Mouse (Mus musculus): ENCODE results near the gene Nup160. TPM values are rescaled to one million over a fixed set of nuclear protein-coding genes. Genes with fewer than 3 reads are reported as not detected.

The Nup160 gene
- polyA plus RNA-seq, 1 experiment from 2014 or later, result 24.0 TPM

DNA sequence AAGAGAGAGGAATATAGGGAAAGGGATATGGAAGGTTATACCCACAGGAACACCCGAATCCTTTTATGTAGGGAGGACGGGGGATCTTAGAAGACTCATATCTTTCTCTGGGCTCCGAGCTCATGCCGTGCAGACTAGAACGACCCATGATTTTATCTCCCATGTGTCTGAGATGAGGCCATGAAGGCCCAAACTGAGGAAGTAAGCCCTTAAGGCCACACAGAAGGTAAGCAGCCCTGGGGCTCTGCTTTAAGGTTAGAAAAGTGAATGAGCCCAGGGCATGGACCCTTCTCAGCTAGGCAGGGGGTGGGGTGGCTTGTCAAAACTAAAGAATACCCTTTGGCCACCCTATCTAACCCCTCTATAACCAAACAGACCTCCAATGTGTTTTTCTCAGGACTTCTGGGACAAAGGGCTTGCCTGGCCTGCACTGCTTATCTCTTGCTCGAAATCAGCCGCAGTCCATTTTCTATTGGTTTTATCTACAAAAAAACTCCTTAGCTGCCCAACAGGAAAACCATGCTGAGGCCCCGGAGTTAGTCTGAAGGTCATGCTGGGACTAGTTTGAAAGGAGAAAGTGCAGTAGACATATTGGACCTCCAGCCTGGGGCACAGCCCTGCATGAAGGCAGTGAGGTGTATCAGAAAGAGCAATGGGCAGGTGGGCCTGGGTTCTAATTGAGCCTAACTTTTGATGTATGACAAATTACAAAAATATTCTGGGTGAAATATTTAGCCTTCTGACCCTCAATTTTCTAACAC, 37.8 kb upstream of the Nup160 start:
- Histone ChIP-seq H3K9ac (ENCODE audit: low read length) (no peak overlapping the region), H3K9me3 (ENCODE audit: control insufficient read depth, low read length) (no peaks in the 10 kb centered on the region), H3K36me3 (ENCODE audit: control insufficient read depth, insufficient read depth, low read length) (no peaks in the 10 kb centered on the region), H3K4me1 (ENCODE audit: control insufficient read depth in 2 of 2, insufficient read depth in 2 of 2, low read length in 2 of 2) (peaks cover 7 to 11% of the 10 kb centered on the region in 2 experiments; a peak in 2 of 4 replicates), H3K27me3 (ENCODE audit: control insufficient read depth, insufficient read depth, low read length) (no peaks in the 10 kb centered on the region), H3K4me2 (ENCODE audit: low read length) (no peak overlapping the region), H3K27ac (replicated peaks in 1 of 2; ENCODE audit: control insufficient read depth in 1 of 2, insufficient read depth in 1 of 2, low read depth in 2 of 2, low read length in 2 of 2) (no peak overlapping the region), H3K4me3 (ENCODE audit: control insufficient read depth in 1 of 2, insufficient read depth in 1 of 2, low read depth in 1 of 2, low read length in 2 of 2) (no peak overlapping the region)
- WGBS, result 58% methylated on average over 8 of the region's 8 CpGs
- ATAC-seq (ENCODE audit: insufficient number of reproducible peaks, insufficient read depth, low FRiP score, low read depth), result no peak

DNA sequence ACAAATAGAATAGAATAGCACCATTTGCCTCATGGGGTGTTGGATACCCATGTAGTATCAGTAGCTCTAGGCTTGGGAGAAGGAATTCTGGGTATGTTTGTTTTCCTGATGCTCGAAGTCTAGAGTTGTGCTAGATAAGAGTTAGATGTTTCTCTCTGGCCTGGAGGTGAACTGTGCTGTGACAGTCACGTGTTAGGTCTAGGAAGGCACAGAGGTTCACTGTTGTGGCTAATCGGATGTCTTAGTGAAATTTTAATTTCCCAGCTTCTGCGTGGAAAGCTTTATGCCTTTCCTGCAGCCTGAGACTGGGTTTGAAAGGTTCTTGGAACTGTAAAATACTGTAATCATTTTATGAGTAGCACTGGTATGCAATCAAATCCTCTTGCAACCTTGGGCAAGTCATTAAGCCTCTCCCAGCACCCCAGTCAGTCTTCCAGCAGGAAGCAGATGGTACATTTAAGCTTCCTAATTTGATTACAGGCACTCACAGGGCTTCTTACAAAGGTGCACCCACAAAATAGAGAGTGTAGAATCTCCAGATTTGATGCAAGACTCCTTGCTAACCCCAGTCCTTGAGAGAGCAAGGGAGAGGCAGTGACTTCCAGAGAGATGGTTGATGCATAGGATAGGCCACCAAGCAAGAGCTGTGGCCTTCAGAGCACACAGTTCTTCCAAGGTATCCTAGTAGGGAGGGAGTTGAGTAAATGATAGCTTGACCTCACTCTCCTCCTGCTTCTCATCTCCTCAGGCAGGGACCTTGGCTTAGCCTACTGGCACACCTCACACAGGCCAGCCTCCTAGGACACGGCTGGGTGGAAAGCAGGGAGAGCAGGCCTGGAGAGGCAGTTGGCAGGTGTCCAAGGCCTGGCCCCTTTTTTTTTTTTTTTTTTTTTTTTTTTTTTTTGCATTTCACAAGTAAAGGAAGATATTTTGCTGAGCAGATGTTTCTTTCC, 37.0 kb upstream of the Nup160 start:
- Histone ChIP-seq H3K27me3 (ENCODE audit: control insufficient read depth, insufficient read depth, low read length) (no peaks in the 10 kb centered on the region), H3K9ac (ENCODE audit: low read length) (no peak overlapping the region), H3K4me1 (ENCODE audit: control insufficient read depth in 2 of 2, insufficient read depth in 2 of 2, low read length in 2 of 2) (peaks cover 7 to 11% of the 10 kb centered on the region in 2 experiments; a peak in 2 of 4 replicates), H3K9me3 (ENCODE audit: control insufficient read depth, low read length) (no peaks in the 10 kb centered on the region), H3K4me2 (ENCODE audit: low read length) (no peak overlapping the region), H3K27ac (replicated peaks in 1 of 2; ENCODE audit: control insufficient read depth in 1 of 2, insufficient read depth in 1 of 2, low read depth in 2 of 2, low read length in 2 of 2) (no peak overlapping the region), H3K36me3 (ENCODE audit: control insufficient read depth, insufficient read depth, low read length) (no peaks in the 10 kb centered on the region), H3K4me3 (ENCODE audit: control insufficient read depth in 1 of 2, insufficient read depth in 1 of 2, low read depth in 1 of 2, low read length in 2 of 2) (no peak overlapping the region)
- no peak for ATAC-seq (ENCODE audit: insufficient number of reproducible peaks, insufficient read depth, low FRiP score, low read depth)
- WGBS, result 32% methylated on average over 5 of the region's 5 CpGs

- Histone ChIP-seq H3K9me3 (ENCODE audit: control insufficient read depth, low read length) (no peaks in the 10 kb centered on the region), H3K4me1 (ENCODE audit: control insufficient read depth in 2 of 2, insufficient read depth in 2 of 2, low read length in 2 of 2) (peaks cover 7 to 11% of the 10 kb centered on the region in 2 experiments; a peak in 2 of 4 replicates), H3K27me3 (ENCODE audit: control insufficient read depth, insufficient read depth, low read length) (no peaks in the 10 kb centered on the region), H3K9ac (ENCODE audit: low read length) (no peak overlapping the region), H3K4me2 (ENCODE audit: low read length) (no peak overlapping the region), H3K27ac (replicated peaks in 1 of 2; ENCODE audit: control insufficient read depth in 1 of 2, insufficient read depth in 1 of 2, low read depth in 2 of 2, low read length in 2 of 2) (no peak overlapping the region), H3K36me3 (ENCODE audit: control insufficient read depth, insufficient read depth, low read length) (no peaks in the 10 kb centered on the region), H3K4me3 (ENCODE audit: control insufficient read depth in 1 of 2, insufficient read depth in 1 of 2, low read depth in 1 of 2, low read length in 2 of 2) (no peak overlapping the region)
- ATAC-seq (ENCODE audit: insufficient number of reproducible peaks, insufficient read depth, low FRiP score, low read depth), result no peak
- WGBS, result 51% methylated on average over 10 of the region's 10 CpGs
Observed at GRCm38 (mm10) chr2:90641007-90641709, 35.9 kb upstream of the Nup160 start.

GRCm38 (mm10) chr2:90641710-90642039, 35.3 kb upstream of the Nup160 start:
- Histone ChIP-seq H3K9me3 (ENCODE audit: control insufficient read depth, low read length) (no peaks in the 10 kb centered on the region), H3K36me3 (ENCODE audit: control insufficient read depth, insufficient read depth, low read length) (no peaks in the 10 kb centered on the region), H3K4me2 (ENCODE audit: low read length) (no peak overlapping the region), H3K4me1 (ENCODE audit: control insufficient read depth in 2 of 2, insufficient read depth in 2 of 2, low read length in 2 of 2) (peaks cover 7 to 11% of the 10 kb centered on the region in 2 experiments; a peak in 2 of 4 replicates), H3K4me3 (ENCODE audit: control insufficient read depth in 1 of 2, insufficient read depth in 1 of 2, low read depth in 1 of 2, low read length in 2 of 2) (no peak overlapping the region), H3K27ac (replicated peaks in 1 of 2; ENCODE audit: control insufficient read depth in 1 of 2, insufficient read depth in 1 of 2, low read depth in 2 of 2, low read length in 2 of 2) (no peak overlapping the region), H3K27me3 (ENCODE audit: control insufficient read depth, insufficient read depth, low read length) (no peaks in the 10 kb centered on the region), H3K9ac (ENCODE audit: low read length) (no peak overlapping the region)
- no peak for ATAC-seq (ENCODE audit: insufficient number of reproducible peaks, insufficient read depth, low FRiP score, low read depth)
- 77% methylated on average over 4 of the region's 4 CpGs for WGBS

- Histone ChIP-seq H3K9me3 (ENCODE audit: control insufficient read depth, low read length) (no peaks in the 10 kb centered on the region), H3K27ac (replicated peaks in 1 of 2; ENCODE audit: control insufficient read depth in 1 of 2, insufficient read depth in 1 of 2, low read depth in 2 of 2, low read length in 2 of 2) (no peak overlapping the region), H3K4me3 (ENCODE audit: control insufficient read depth in 1 of 2, insufficient read depth in 1 of 2, low read depth in 1 of 2, low read length in 2 of 2) (no peak overlapping the region), H3K4me2 (ENCODE audit: low read length) (no peak overlapping the region), H3K9ac (ENCODE audit: low read length) (no peak overlapping the region), H3K27me3 (ENCODE audit: control insufficient read depth, insufficient read depth, low read length) (no peaks in the 10 kb centered on the region), H3K4me1 (ENCODE audit: control insufficient read depth in 2 of 2, insufficient read depth in 2 of 2, low read length in 2 of 2) (no peaks in the 10 kb centered on the region), H3K36me3 (ENCODE audit: control insufficient read depth, insufficient read depth, low read length) (no peaks in the 10 kb centered on the region)
- no peak for ATAC-seq (ENCODE audit: insufficient number of reproducible peaks, insufficient read depth, low FRiP score, low read depth)
- WGBS, result 72% methylated on average over 6 of the region's 6 CpGs
Observed at GRCm38 (mm10) chr2:90647084-90647483, 29.9 kb upstream of the Nup160 start.

DNA sequence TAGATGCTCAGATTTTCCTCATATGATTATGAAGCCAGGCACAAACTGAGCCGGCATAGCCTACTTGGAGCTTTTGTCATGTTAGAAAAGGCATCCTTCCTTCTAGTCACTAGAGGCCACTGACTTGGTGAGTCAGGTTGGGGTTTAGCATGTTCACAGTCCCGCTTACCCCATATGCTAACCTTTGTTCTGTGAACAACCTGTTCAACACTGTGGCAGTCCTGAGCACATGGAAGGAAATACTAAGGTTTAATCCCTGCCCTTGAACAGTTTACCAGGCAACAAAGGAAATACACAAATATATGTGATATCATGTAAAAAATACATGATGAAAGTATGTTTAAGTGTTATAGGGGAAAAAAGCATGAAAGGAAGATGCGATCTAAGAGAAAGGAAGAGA, 27.6 kb upstream of the Nup160 start:
- H3K27me3 ChIP-seq (ENCODE audit: control insufficient read depth, insufficient read depth, low read length), result no peaks in the 10 kb centered on the region
- H3K4me2 ChIP-seq (ENCODE audit: low read length), result no peak overlapping the region
- no peak overlapping the region for H3K27ac ChIP-seq (replicated peaks in 1 of 2; ENCODE audit: control insufficient read depth in 1 of 2, insufficient read depth in 1 of 2, low read depth in 2 of 2, low read length in 2 of 2)
- 88% methylated on average over 3 of the region's 3 CpGs for WGBS
- H3K4me1 ChIP-seq (ENCODE audit: control insufficient read depth in 2 of 2, insufficient read depth in 2 of 2, low read length in 2 of 2), result no peaks in the 10 kb centered on the region
- ATAC-seq (ENCODE audit: insufficient number of reproducible peaks, insufficient read depth, low FRiP score, low read depth), result no peak
- H3K9me3 ChIP-seq (ENCODE audit: control insufficient read depth, low read length), result no peaks in the 10 kb centered on the region
- no peak overlapping the region for H3K4me3 ChIP-seq (ENCODE audit: control insufficient read depth in 1 of 2, insufficient read depth in 1 of 2, low read depth in 1 of 2, low read length in 2 of 2)
- no peak overlapping the region for H3K9ac ChIP-seq (ENCODE audit: low read length)
- H3K36me3 ChIP-seq (ENCODE audit: control insufficient read depth, insufficient read depth, low read length), result no peaks in the 10 kb centered on the region

DNA sequence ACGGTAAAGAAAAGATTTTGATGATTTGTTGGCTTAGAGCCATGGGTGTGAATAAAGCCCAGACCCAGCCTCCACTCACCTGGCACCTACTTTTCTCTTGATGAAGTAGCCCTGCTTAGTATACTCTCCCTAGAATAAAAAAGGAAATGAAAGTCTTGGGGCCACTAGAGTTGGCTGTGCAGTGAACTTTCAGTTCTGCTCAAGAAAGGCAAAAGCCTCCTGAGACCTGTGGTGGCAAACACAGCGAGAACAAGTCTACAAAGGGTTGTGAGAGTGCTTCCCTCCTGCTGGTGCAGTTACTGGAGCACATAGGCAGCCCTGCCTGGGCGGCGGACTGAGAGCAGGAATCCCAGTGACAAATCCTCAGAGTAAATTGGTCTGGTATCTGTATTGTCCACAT, 27.1 kb upstream of the Nup160 start:
- no peak overlapping the region for H3K9ac ChIP-seq (ENCODE audit: low read length)
- H3K27me3 ChIP-seq (ENCODE audit: control insufficient read depth, insufficient read depth, low read length), result no peaks in the 10 kb centered on the region
- no peak for ATAC-seq (ENCODE audit: insufficient number of reproducible peaks, insufficient read depth, low FRiP score, low read depth)
- H3K4me1 ChIP-seq (ENCODE audit: control insufficient read depth in 2 of 2, insufficient read depth in 2 of 2, low read length in 2 of 2), result no peaks in the 10 kb centered on the region
- no peak overlapping the region for H3K4me3 ChIP-seq (ENCODE audit: control insufficient read depth in 1 of 2, insufficient read depth in 1 of 2, low read depth in 1 of 2, low read length in 2 of 2)
- WGBS, result 63% methylated on average over 4 of the region's 4 CpGs
- H3K4me2 ChIP-seq (ENCODE audit: low read length), result no peak overlapping the region
- H3K36me3 ChIP-seq (ENCODE audit: control insufficient read depth, insufficient read depth, low read length), result no peaks in the 10 kb centered on the region
- no peak overlapping the region for H3K27ac ChIP-seq (replicated peaks in 1 of 2; ENCODE audit: control insufficient read depth in 1 of 2, insufficient read depth in 1 of 2, low read depth in 2 of 2, low read length in 2 of 2)
- H3K9me3 ChIP-seq (ENCODE audit: control insufficient read depth, low read length), result no peaks in the 10 kb centered on the region

Measured in heart, embryonic 14.5 days (tissue).